Mouse (Mus musculus): ENCODE measurements around the gene Syt16. TPM values are rescaled to one million over a fixed set of nuclear protein-coding genes. Genes with fewer than 3 reads are reported as not detected.
A peak's percentile ranks its signal among the peaks of the same experiment; 100 is the strongest.

Syt16 gene
- polyA plus RNA-seq, 1 experiment from 2014 or later = 81.0 TPM

DNA sequence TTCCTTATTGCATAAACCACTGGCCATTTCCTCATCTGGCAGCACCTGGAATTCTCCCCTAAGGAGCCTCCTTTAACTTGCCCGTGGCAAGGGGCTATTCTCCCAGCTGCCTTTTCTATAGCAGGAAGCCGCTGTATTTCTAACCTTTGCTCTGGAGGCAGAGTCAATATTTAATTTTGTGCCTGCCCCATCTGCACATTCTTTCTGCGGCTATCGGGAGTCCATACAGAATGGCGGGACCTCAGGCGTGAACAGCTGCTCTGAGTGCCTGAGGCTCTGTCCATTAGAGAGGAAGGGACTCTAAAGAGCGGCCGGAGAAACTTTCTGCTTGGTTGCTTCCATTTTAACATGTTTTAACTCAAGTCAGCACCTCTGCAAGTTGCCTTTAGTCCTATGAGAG, 89.6 kb downstream of the Syt16 start:
- 63% methylated on average over 8 of the region's 8 CpGs for WGBS
- ATAC-seq = no peak

DNA sequence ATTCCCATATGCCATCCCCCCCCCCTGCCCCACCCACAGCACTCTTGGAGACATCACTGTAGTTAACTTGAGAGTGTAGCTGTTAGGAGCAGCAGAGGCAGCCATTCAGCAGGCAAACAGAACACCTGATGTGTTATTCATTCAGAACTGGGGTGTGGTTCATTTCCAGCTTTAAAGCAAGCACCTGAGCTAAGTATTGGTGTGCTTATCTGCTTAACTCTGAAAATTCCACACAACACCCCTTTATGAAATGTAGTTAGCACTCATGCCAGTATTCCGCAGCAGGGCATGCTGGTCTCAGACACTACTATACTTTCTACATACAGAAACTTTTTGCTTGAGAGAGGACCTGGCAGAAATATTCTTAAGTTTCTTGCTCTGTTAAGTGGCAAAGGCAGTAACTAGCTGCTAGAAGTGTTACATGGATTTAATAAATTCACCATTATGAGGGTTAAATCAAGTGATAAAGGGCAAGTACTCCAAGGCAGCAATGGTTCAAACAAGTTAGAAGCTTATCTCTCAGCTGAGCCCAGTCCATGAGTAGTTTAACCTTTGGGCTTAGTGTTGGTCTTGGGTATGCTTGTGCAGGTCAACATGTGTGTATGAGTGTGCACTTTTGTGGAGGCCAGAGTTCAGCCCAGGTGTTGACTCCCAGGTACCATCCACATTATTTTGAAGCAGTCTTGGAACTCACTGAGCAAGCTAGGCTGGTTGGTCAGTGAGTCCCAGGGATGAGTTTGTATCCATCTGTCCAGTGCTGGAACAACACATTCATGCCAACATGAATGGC, 92.1 kb downstream of the Syt16 start:
- Histone ChIP-seq H3K36me3 (ENCODE audit: control insufficient read depth, insufficient read depth) (no peaks in the 10 kb centered on the region), H3K27me3 (replicated peaks; ENCODE audit: control insufficient read depth, insufficient read depth, low read length) (no peaks in the 10 kb centered on the region), H3K4me3 (replicated peaks; ENCODE audit: low read length) (no peak overlapping the region), H3K4me1 (replicated peaks; ENCODE audit: control insufficient read depth, insufficient read depth, low read length) (peaks cover 13% of the 10 kb centered on the region), H3K9ac (replicated peaks; ENCODE audit: low read depth, low read length) (no peak overlapping the region), H3K9me3 (ENCODE audit: control insufficient read depth, low read length) (no peaks in the 10 kb centered on the region), H3K4me2 (ENCODE audit: low read length) (no peak overlapping the region), H3K27ac (ENCODE audit: low read length) (no peak overlapping the region)
- WGBS = 93% methylated on average over 1 of the region's 1 CpGs
- ATAC-seq = no peak

More for the DNA sequence above, 89.6 kb downstream of the Syt16 start:
- Histone ChIP-seq H3K9ac (replicated peaks; ENCODE audit: low read depth, low read length) (no peak overlapping the region), H3K4me2 (ENCODE audit: low read length) (no peak overlapping the region), H3K4me1 (replicated peaks; ENCODE audit: control insufficient read depth, insufficient read depth, low read length) (0 out of 2 replicates have a peak, but pooled peaks cover 7% of the 10 kb centered on the region), H3K27me3 (replicated peaks; ENCODE audit: control insufficient read depth, insufficient read depth, low read length) (no peaks in the 10 kb centered on the region), H3K27ac (ENCODE audit: low read length) (no peak overlapping the region), H3K36me3 (ENCODE audit: control insufficient read depth, insufficient read depth) (no peaks in the 10 kb centered on the region), H3K4me3 (replicated peaks; ENCODE audit: low read length) (no peak overlapping the region), H3K9me3 (ENCODE audit: control insufficient read depth, low read length) (no peaks in the 10 kb centered on the region)

DNA sequence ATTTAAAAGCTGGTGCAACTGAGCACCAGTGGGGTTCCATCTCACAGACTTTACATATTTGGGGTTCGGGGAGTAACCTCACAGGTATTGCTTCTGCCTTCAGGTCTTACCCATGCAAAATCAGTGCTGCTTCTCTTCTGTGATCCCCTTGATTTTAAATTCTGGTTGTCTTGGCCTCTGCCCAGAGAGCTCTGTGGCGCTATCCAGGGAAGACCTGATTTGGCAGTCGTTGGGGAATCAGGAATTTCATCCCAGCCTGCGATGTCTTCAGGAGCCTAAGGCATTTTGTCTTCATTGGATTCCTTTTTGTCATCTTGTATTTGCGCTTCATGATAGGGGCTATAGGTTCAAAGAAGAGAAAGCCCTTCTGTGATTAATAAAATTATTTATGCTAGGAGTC, 95.1 kb downstream of the Syt16 start:
- ATAC-seq = peak; percentile 10; the same call in 1 of the 2 replicates
- H3K9me3 ChIP-seq (ENCODE audit: control insufficient read depth, low read length) = no peaks in the 10 kb centered on the region
- no peaks in the 10 kb centered on the region for H3K36me3 ChIP-seq (ENCODE audit: control insufficient read depth, insufficient read depth)
- no peaks in the 10 kb centered on the region for H3K27me3 ChIP-seq (replicated peaks; ENCODE audit: control insufficient read depth, insufficient read depth, low read length)
- H3K9ac ChIP-seq (replicated peaks; ENCODE audit: low read depth, low read length) = no peak overlapping the region
- no peak overlapping the region for H3K4me3 ChIP-seq (replicated peaks; ENCODE audit: low read length)
- peaks cover 13% of the 10 kb centered on the region for H3K4me1 ChIP-seq (replicated peaks; ENCODE audit: control insufficient read depth, insufficient read depth, low read length)
- no peak overlapping the region for H3K27ac ChIP-seq (ENCODE audit: low read length)
- H3K4me2 ChIP-seq (ENCODE audit: low read length) = no peak overlapping the region
- WGBS = 44% methylated on average over 5 of the region's 5 CpGs

DNA sequence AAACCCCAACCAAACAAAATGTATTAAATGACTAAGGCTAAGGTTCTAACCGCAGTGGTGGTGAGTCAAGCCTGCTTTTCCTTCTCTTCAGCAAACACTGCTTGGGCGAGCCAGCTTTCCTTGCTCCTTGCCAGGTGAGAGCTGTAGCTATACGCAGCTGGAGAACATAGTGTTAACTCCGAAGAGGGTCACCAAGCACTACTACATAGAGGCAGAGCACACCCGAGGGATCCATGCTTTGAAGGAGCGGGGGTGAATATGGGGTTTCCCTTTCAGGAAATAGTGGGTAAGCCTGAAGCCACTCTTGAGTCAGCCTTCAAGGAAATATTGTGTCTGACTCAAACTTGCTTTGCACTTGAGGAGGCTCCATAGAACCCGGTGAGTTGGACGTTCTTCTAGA, 95.6 kb downstream of the Syt16 start:
- no peaks in the 10 kb centered on the region for H3K36me3 ChIP-seq (ENCODE audit: control insufficient read depth, insufficient read depth)
- 85% methylated on average over 8 of the region's 8 CpGs for WGBS
- ATAC-seq = no peak

DNA sequence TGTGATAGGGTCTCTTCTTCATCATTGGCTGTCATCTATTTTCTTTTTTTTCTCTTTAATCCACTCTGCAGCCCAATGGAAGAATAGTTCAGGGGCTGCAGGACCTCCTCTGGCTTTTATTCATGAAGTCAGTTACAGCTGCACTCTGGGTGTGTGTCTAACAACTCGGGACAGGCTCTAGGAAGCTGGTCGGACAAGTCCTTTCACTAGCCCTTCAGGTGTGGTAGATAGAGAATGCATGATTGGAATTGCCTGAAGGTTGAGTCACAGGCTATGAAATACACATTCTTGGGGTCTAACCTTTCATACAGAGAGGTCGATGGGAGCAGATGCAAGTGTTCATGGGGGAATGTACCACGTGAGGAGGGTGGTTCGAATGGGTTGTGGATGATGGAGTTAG, 97.2 kb downstream of the Syt16 start:
- H3K4me1 ChIP-seq (replicated peaks; ENCODE audit: control insufficient read depth, insufficient read depth, low read length) = peaks cover 25% of the 10 kb centered on the region
- WGBS = 83% methylated on average over 5 of the region's 5 CpGs
- no peak overlapping the region for H3K4me3 ChIP-seq (replicated peaks; ENCODE audit: low read length)
- no peaks in the 10 kb centered on the region for H3K9me3 ChIP-seq (ENCODE audit: control insufficient read depth, low read length)
- no peak for ATAC-seq
- H3K9ac ChIP-seq (replicated peaks; ENCODE audit: low read depth, low read length) = no peak overlapping the region
- no peak overlapping the region for H3K4me2 ChIP-seq (ENCODE audit: low read length)
- H3K36me3 ChIP-seq (ENCODE audit: control insufficient read depth, insufficient read depth) = no peaks in the 10 kb centered on the region
- no peak overlapping the region for H3K27ac ChIP-seq (ENCODE audit: low read length)
- H3K27me3 ChIP-seq (replicated peaks; ENCODE audit: control insufficient read depth, insufficient read depth, low read length) = no peaks in the 10 kb centered on the region

More for the DNA sequence above, 95.6 kb downstream of the Syt16 start:
- no peak overlapping the region for H3K9ac ChIP-seq (replicated peaks; ENCODE audit: low read depth, low read length)
- H3K27me3 ChIP-seq (replicated peaks; ENCODE audit: control insufficient read depth, insufficient read depth, low read length) = no peaks in the 10 kb centered on the region
- no peaks in the 10 kb centered on the region for H3K9me3 ChIP-seq (ENCODE audit: control insufficient read depth, low read length)
- H3K4me3 ChIP-seq (replicated peaks; ENCODE audit: low read length) = no peak overlapping the region
- H3K4me1 ChIP-seq (replicated peaks; ENCODE audit: control insufficient read depth, insufficient read depth, low read length) = peaks cover 16% of the 10 kb centered on the region
- H3K27ac ChIP-seq (ENCODE audit: low read length) = no peak overlapping the region
- no peak overlapping the region for H3K4me2 ChIP-seq (ENCODE audit: low read length)

- Histone ChIP-seq H3K4me3 (replicated peaks; ENCODE audit: low read length) (no peak overlapping the region), H3K4me1 (replicated peaks; ENCODE audit: control insufficient read depth, insufficient read depth, low read length) (peaks cover 12% of the 10 kb centered on the region), H3K9ac (replicated peaks; ENCODE audit: low read depth, low read length) (no peak overlapping the region), H3K27me3 (replicated peaks; ENCODE audit: control insufficient read depth, insufficient read depth, low read length) (no peaks in the 10 kb centered on the region), H3K9me3 (ENCODE audit: control insufficient read depth, low read length) (no peaks in the 10 kb centered on the region), H3K36me3 (ENCODE audit: control insufficient read depth, insufficient read depth) (no peaks in the 10 kb centered on the region), H3K27ac (ENCODE audit: low read length) (peak overlapping the region; percentile 3; the same call in 1 of the 2 replicates), H3K4me2 (ENCODE audit: low read length) (no peak overlapping the region)
- WGBS = 6% methylated on average over 8 of the region's 8 CpGs
- peak; percentile 23; the same call in 1 of the 2 replicates for ATAC-seq
These were observed 101.3 kb downstream of the Syt16 start for GRCm38 (mm10) chr12:74098572-74099290.

DNA sequence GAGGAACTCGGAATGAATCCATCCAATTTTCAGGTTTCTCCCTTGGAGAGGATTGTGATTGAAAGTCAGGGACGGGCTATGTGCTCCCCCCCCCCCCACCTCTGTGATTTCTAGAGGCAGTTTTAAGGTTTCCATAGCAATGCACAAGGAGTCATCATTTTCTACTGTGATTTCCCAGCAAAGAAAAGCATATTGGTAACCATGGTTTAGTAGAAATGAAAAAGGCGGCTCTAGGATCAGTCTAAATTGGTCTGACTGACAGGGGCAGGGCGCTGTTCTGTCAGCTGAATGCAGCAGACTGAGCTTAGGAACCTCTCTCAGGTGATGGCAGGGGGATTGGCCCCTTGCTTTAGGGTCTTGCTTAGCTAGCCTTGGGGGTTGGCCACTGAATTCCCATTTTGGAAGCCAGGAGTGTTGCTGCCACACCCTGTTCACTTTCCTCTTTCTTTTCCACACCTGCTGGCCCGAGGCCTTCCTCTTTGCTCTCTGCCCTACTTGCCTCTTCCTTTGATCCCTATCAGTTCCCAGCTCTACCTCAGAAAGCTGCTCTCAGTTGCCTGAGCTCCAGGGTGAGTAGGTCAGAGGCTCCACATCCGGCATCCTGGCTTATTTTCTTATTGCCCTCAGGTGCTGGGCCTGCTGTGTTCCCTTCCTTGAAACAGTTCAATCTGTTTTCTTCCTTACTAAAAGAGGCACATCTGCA, 108.5 kb downstream of the Syt16 start:
- Histone ChIP-seq H3K36me3 (ENCODE audit: control insufficient read depth, insufficient read depth) (no peaks in the 10 kb centered on the region), H3K4me2 (ENCODE audit: low read length) (no peak overlapping the region), H3K9ac (replicated peaks; ENCODE audit: low read depth, low read length) (no peak overlapping the region), H3K27ac (ENCODE audit: low read length) (peak overlapping the region; percentile 85), H3K4me1 (replicated peaks; ENCODE audit: control insufficient read depth, insufficient read depth, low read length) (peaks cover 16% of the 10 kb centered on the region), H3K4me3 (replicated peaks; ENCODE audit: low read length) (no peak overlapping the region), H3K9me3 (ENCODE audit: control insufficient read depth, low read length) (no peaks in the 10 kb centered on the region), H3K27me3 (replicated peaks; ENCODE audit: control insufficient read depth, insufficient read depth, low read length) (no peaks in the 10 kb centered on the region)
- ATAC-seq = peak; percentile 47
- 64% methylated on average over 6 of the region's 6 CpGs for WGBS

DNA sequence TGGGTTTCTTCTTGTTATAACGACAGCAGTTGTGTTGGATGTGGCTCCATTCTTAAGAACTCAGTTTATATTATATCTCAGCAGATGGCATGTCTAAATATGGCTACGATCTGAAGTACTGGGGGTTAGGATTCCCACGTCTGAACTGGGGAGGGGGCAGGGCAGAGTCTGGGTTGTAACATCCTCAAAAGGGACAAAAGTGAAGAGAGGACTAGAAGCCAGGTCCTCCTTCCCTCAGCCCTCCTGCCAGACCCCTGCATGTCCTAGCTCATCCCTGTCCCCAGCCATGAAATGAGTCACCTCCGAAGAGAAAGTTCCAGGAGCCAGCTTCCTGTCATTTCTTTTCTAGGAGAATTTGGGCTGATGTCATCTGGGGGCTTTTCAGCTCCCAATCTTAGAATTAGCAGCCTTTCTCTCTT, 111.2 kb downstream of the Syt16 start:
- no peaks in the 10 kb centered on the region for H3K27me3 ChIP-seq (replicated peaks; ENCODE audit: control insufficient read depth, insufficient read depth, low read length)
- H3K4me2 ChIP-seq (ENCODE audit: low read length) = no peak overlapping the region
- peaks cover 18% of the 10 kb centered on the region for H3K4me1 ChIP-seq (replicated peaks; ENCODE audit: control insufficient read depth, insufficient read depth, low read length)
- no peaks in the 10 kb centered on the region for H3K9me3 ChIP-seq (ENCODE audit: control insufficient read depth, low read length)
- H3K36me3 ChIP-seq (ENCODE audit: control insufficient read depth, insufficient read depth) = no peaks in the 10 kb centered on the region
- H3K4me3 ChIP-seq (replicated peaks; ENCODE audit: low read length) = no peak overlapping the region
- H3K27ac ChIP-seq (ENCODE audit: low read length) = peak overlapping the region; percentile 80
- WGBS = 44% methylated on average over 4 of the region's 4 CpGs
- no peak overlapping the region for H3K9ac ChIP-seq (replicated peaks; ENCODE audit: low read depth, low read length)
- ATAC-seq = peak; percentile 41; the same call in 1 of the 2 replicates

Data from forebrain, embryonic 16.5 days (tissue).